Mouse (Mus musculus) bone marrow macrophage, adult 2 months (primary cell): ENCODE data around the gene Exoc7.

Source experiments
- CTCF ChIP-seq: IDR thresholded peaks from 2 replicates; pipeline ENCODE4 v1.5.1; 2012; ENCODE audit warnings: low read depth, mild to moderate bottlenecking, low read length, moderate library complexity
- POLR2A ChIP-seq: IDR thresholded peaks from 2 replicates; pipeline ENCODE4 v1.6.1; 2012; ENCODE audit warnings: mild to moderate bottlenecking, low read depth, low read length, borderline replicate concordance

DNA sequence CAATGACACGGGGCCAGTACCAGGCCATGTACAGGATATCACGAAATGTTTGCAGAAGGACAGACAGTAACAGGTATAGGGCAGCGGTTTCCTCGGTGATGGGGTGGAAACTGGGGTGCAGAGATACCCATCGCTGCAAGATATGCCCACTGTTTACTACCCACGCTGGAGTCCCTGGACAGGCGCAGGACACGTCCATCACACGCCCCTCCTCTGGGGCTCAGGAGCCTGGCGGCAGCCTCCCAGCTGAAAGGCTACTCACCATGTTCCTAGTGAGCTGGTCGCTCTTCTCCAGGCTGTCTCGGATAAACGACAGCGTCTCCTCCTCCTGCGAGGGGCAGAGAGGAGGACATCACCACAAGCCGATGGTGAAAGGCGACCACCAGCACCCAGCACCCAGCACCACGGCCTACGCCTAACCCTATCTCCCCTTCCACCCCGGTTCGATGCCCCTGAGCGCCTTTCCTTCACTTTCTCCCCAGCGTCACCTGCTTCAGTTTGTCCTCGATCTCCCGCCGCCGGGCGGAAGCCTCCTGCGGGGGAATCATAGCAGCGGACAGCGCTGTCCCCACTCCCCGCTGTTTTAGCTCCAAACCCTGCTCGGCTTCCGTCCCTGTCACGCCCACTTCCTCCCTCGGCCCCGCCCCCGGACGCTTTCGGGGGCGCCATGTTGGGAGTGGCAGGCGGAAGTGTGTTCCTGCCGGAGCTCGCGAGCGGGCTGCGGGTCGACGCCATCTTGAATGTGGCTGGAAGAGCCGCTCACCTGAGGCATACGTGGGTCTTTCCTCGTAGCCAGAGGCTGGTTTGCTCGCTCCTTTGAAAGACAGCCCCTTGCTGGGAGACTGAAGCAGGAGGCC lies 679 bp downstream of the Exoc7 start:
- TF ChIP-seq CTCF (no peak), POLR2A (no peak)
